Mouse (Mus musculus): ENCODE data around the gene Mapk1ip1l. TPM values are rescaled to one million over a fixed set of nuclear protein-coding genes. Genes with fewer than 3 reads are reported as not detected.

Mapk1ip1l gene
- polyA plus RNA-seq, 1 experiment, result 26.1 TPM

DNA sequence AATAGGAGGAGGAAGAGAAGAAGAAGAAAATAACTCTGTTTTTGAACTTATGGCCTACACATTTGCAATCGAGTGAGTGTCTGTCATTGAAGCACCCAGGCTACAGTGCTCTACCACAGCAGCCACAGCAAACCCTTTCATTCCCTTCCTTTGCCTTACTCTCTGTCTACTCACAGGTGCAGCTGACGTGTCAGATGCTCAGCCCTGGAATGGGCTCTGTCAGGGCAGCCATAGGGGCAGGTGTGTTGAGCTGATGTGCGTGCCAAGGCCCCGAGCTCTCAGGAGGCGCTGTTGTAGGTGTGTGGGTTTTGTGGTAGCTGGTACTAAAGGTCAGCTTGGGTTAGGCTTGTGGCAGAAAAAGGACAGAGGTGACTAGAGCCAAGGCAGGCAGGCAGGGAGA is 71.7 kb downstream of the Mapk1ip1l start:
- Histone ChIP-seq H3K27me3 (replicated peaks) (peaks cover 22% of the 10 kb centered on the region), H3K4me3 (replicated peaks) (no peak overlapping the region), H3K4me1 (peaks cover 63% of the 10 kb centered on the region), H3K9me3 (no peaks in the 10 kb centered on the region), H3K36me3 (replicated peaks; ENCODE audit: low read length) (no peaks in the 10 kb centered on the region)
- TF ChIP-seq FLI1 (IDR thresholded peaks at IDR 0.05; ENCODE audit: low read length) (no peak), GATA1 (IDR thresholded peaks at IDR 0.05; ENCODE audit: borderline replicate concordance, low read length) (no peak)

DNA sequence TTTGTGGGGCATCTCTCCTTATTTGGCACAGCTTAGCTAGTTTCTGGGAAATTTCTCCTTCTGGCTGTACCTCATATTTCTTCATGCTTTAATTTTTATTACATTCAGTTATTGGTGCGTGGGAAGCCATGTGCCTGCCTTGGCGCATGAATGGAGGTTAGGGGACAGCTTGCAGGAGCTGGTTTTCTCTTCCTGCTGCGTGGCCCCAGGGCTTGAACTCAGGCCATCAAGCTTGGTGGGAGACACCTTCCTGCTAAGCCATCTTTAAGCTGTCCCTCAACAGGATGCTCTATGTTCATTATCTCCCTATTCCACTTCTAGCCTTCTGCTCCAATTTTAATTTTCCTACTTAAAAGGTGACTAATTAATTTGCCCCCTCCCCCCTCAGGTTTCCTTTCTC is 72.7 kb downstream of the Mapk1ip1l start:
- H3K9me3 ChIP-seq, result no peaks in the 10 kb centered on the region
- H3K4me1 ChIP-seq, result peaks cover 53% of the 10 kb centered on the region
- no peak overlapping the region for H3K4me3 ChIP-seq (replicated peaks)
- TF ChIP-seq FLI1 (IDR thresholded peaks at IDR 0.05; ENCODE audit: low read length), result no peak
- no peak for TF ChIP-seq GATA1 (IDR thresholded peaks at IDR 0.05; ENCODE audit: borderline replicate concordance, low read length)
- H3K27me3 ChIP-seq (replicated peaks), result peaks cover 22% of the 10 kb centered on the region
- no peaks in the 10 kb centered on the region for H3K36me3 ChIP-seq (replicated peaks; ENCODE audit: low read length)

DNA sequence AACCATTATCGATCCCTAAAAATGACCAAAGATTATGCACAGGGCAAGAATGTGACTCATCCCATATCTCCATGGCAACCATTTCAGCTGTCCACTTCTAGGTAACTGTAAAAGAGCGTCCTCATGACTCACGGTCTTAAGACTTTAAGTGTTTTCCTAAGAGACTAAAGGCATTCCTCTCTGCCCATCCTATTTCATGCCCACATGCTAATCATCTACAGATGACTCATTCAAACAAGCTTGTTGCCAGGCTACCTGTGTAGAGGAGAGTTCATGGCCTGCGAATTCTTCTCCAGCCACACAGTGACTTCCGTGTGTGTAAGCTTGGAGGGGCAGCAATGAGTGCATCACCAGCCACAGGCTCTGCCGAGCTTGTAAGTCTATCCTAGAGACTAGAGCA is 73.6 kb downstream of the Mapk1ip1l start:
- Histone ChIP-seq H3K9me3 (no peaks in the 10 kb centered on the region), H3K27me3 (replicated peaks) (peaks cover 22% of the 10 kb centered on the region), H3K4me3 (replicated peaks) (no peak overlapping the region), H3K36me3 (replicated peaks; ENCODE audit: low read length) (no peaks in the 10 kb centered on the region), H3K4me1 (peaks cover 48% of the 10 kb centered on the region)
- TF ChIP-seq FLI1 (IDR thresholded peaks at IDR 0.05; ENCODE audit: low read length), result no peak
- TF ChIP-seq GATA1 (IDR thresholded peaks at IDR 0.05; ENCODE audit: borderline replicate concordance, low read length), result no peak

Other genes with a start within 250 kb of the Mapk1ip1l start
- 3.1 TPM in 1 of 2 replicates, not detected in the other for gene Gch1, start 108.9 kb upstream of the Mapk1ip1l start, polyA plus RNA-seq (2012; ENCODE audit: insufficient read depth, low replicate concordance)
- gene Wdhd1, start 21.4 kb upstream of the Mapk1ip1l start, polyA plus RNA-seq (2012; ENCODE audit: insufficient read depth, low replicate concordance), result 1.00 and 2.5 TPM in 2 replicates
- 0.18 TPM in 1 of 2 replicates, not detected in the other for gene Socs4, start 21.3 kb upstream of the Mapk1ip1l start, polyA plus RNA-seq (2012; ENCODE audit: insufficient read depth, low replicate concordance)
- gene Lgals3, start 69.5 kb downstream of the Mapk1ip1l start, polyA plus RNA-seq (2012; ENCODE audit: insufficient read depth, low replicate concordance), result 566 and 781 TPM in 2 replicates
- gene Dlgap5, start 120.1 kb downstream of the Mapk1ip1l start, polyA plus RNA-seq (2012; ENCODE audit: insufficient read depth, low replicate concordance), result 4.1 and 11.0 TPM in 2 replicates
- gene Fbxo34, start 152.2 kb downstream of the Mapk1ip1l start, polyA plus RNA-seq (2012; ENCODE audit: insufficient read depth, low replicate concordance), result 4.2 and 4.8 TPM in 2 replicates